ENCODE assay signal across 25 mouse cellular contexts in the genomic region with DNA sequence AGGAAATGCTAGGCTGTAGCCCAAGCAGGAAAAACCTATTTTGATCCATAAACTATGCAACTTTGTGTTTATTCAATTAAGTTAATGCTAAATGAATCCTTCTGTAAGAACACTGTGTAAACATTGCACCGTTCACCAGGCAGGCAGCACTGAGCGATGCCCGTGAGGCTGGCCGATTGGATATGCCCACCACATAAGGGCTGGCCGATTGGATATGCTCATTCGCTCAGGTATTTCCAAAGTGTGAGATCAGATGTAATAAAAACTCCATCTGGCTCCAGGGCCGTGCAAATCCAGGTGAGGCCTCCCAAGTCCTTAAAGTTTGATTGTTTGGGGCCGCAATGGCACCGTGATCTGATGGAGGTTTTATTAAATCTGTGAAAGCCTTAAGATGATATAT.
"Had no signal": no experiment of that assay in that cellular context is flagged by ENCODE, and none has a peak within 500 bp of the region (broad histone marks: within the 10 kb centered on the region; RNA-seq: fewer than 3 reads in every experiment).

No protein-coding gene starts in this region.

- H3K4me2 ChIP-seq: heart, embryonic 12.5 days; hindbrain, embryonic 12.5 days; hindbrain, embryonic 14.5 days; intestine, embryonic 15.5 days; limb, embryonic 15.5 days; liver, embryonic 12.5 days had no signal

- H3K4me3 ChIP-seq: gastrocnemius, adult 2 months; heart, embryonic 10.5 days; heart, embryonic 12.5 days; hindbrain, embryonic 10.5 days; hindbrain, embryonic 12.5 days; intestine, embryonic 15.5 days; limb, embryonic 15.5 days; liver, embryonic 12.5 days had no signal

- H3K36me3 ChIP-seq: heart, embryonic 10.5 days; heart, embryonic 12.5 days; hindbrain, embryonic 10.5 days; hindbrain, embryonic 12.5 days; intestine, embryonic 15.5 days; limb, embryonic 15.5 days; liver, embryonic 12.5 days had no signal

- ATAC-seq: hindbrain, embryonic 16.5 days; inflammation-experienced regulatory T-cells, adult 6 months; intestine, embryonic 15.5 days; intestine, postnatal 0 days; liver, embryonic 12.5 days had no signal

- H3K4me1 ChIP-seq: heart, embryonic 10.5 days; heart, embryonic 12.5 days; hindbrain, embryonic 10.5 days; hindbrain, embryonic 12.5 days; intestine, embryonic 15.5 days; liver, embryonic 12.5 days had no signal

- H3K9ac ChIP-seq: heart, embryonic 12.5 days; hindbrain, embryonic 12.5 days; hindbrain, embryonic 14.5 days; intestine, embryonic 15.5 days; limb, embryonic 15.5 days; liver, embryonic 12.5 days; liver, embryonic 14.5 days had no signal

- H3K27ac ChIP-seq: gastrocnemius, adult 2 months; heart, embryonic 10.5 days; hindbrain, embryonic 10.5 days; hindbrain, embryonic 12.5 days; hindbrain, embryonic 14.5 days; intestine, embryonic 15.5 days; limb, embryonic 15.5 days; liver, embryonic 12.5 days; liver, embryonic 14.5 days had no signal

- H3K27me3 ChIP-seq: heart, embryonic 12.5 days; hindbrain, embryonic 12.5 days; intestine, embryonic 15.5 days; limb, embryonic 15.5 days; liver, embryonic 12.5 days had no signal

- H3K9me3 ChIP-seq: heart, embryonic 10.5 days; heart, embryonic 12.5 days; hindbrain, embryonic 10.5 days; hindbrain, embryonic 12.5 days; intestine, embryonic 15.5 days; limb, embryonic 15.5 days; liver, embryonic 12.5 days had no signal

- DNase-seq: gastrocnemius, adult 2 months; gastrocnemius, postnatal 14 days; gastrocnemius, postnatal 36 days; heart, adult 18-20 months; heart, postnatal 10 days; heart, postnatal 4 days; kidney, adult 18-20 months; kidney, adult 8-10 months; kidney, postnatal 14 days; kidney, postnatal 36 days; layer of hippocampus, adult 9-11 months; layer of hippocampus, postnatal 36 days; left cerebral cortex, postnatal 4 days had no signal
